Mouse (Mus musculus): ENCODE measurements at regions not wholly inside any gene's neighbourhood (a gene's known extent, or its start where the extent isn't known, plus 50 kb on each side); places are given as distances from the start of the nearest gene placed in this dataset.
A peak's percentile ranks its signal among the peaks of the same experiment; 100 is the strongest.

DNA sequence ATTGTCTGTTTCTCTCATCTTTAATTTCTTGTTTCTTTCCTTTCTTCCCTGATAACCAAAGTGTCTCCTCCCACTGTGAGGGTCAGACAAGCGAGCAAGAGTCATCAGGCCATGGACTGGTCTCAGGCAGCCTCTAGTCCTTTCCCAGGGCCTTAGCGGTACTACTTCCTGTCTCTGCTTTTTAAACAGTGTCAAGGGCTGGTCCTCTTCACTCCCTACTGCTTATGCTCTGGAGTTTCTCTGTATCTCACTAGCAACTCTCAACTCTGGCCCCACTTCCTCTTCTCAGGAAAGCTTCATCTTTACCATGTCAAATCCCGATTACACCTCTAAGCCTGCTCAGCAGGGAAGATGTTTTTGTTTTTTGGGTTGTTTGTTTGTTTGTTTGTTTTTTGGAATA, 124.1 kb downstream of the Pten start:
- no peak for DNase-seq (ENCODE audit: low read depth in 2 of 2, low spot score in 2 of 2)

DNA sequence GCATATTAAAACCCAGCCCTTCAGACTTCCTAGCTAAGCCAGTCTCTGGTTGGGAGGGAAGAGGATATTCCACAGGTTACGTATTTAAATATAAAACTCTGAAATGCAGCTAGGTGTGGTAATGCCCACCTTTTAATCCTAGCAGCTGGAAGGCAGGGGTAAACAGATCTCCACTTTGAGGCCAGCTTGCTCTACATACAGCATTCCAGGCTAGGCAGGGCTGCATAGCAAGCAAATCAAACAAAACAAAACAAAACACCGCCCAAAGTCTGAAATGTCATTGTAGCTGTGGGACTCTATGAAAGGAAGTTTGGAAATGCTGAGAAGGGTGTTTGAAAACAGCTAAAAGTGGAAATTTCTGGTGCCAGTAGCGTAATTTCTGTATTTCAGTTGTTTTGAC, 127.0 kb downstream of the Pten start:
- DNase-seq (ENCODE audit: low read depth in 2 of 2, low spot score in 2 of 2): no peak

DNA sequence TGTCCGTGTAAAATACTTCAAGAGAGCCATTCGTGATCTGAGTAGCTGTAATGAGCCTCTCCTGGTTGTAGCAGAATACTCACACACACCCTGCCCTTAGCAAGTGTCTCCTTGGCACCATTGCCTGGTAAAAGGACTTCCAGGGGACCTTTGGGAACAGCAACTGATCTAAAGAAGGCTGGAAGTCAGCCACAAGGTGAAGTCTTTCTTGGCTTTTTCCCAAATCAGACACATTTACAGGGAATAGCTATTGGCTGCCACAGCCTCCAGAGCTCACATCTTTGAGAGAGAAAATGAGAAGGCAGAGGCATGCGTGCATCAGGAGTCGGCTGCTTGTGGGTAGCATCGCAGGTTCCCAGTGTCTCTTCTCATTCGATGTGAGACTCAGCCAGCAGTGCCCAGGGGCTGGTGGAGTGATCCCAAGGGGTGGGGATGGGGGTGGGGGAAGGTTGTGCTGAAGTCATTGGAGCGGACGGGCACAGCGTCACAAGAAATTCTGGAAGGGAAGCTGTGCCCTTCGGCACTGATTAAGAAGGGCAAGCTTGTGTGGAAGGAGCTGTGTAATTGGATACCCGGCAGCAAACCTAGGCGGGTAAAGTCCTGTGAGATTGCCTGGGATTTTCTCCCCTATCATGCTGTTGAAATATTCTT, 128.3 kb downstream of the Pten start:
- no peak for DNase-seq (ENCODE audit: low read depth in 2 of 2, low spot score in 2 of 2)

DNA sequence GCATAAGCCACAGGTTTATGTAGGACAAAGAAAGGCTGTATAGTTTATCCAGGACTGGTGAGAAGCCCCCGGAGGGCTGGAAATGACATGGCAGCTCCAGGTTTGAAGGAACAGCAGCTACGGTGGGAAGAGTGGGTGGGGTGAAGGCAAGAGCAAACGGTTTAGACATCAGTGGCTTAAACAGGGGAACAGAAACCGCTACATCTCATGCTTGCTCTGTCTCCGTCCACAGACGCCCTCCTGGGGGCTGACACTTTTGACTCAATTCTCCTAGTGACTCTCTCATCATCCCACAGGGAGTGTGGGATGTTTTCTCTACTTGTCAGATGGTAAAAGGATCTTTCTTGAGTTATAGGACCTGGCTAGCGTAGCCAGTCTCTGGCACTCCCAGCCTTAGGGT, 129.9 kb downstream of the Pten start:
- no peak for DNase-seq (ENCODE audit: low read depth in 2 of 2, low spot score in 2 of 2)

DNA sequence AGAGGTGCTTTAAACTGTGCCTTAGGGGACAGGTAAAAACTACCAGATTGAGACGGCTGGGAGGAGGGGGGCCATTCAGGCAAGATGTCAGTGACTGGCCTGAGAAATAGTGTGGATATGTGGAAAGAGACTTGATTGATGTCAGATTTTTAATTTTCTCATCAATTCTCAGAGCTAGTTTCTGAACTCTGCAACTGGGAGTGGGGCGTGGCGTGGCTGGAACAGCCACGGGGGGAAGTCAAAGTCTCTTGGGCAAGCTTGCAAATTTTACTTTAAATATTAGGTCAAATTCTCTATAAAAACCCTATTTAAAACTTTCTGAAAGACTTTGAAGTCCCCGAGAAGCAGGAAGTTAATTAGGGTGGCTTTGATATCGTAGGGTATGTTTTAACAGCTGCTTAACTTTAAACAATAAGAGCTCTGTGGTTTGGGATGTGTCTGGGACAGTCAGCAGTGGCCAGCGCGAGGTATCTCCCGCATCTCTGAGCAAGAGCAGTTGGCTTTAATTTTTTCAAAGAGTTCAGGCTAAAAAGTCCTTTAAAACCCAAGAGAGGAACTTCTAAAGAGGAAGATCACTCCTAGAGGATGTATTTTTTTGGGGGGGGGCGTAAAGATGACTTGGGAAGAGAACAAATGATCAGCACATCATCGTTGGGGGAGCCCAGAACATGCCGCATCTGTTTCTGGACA, 131.5 kb downstream of the Pten start:
- DNase-seq (ENCODE audit: low read depth in 2 of 2, low spot score in 2 of 2): no peak

DNA sequence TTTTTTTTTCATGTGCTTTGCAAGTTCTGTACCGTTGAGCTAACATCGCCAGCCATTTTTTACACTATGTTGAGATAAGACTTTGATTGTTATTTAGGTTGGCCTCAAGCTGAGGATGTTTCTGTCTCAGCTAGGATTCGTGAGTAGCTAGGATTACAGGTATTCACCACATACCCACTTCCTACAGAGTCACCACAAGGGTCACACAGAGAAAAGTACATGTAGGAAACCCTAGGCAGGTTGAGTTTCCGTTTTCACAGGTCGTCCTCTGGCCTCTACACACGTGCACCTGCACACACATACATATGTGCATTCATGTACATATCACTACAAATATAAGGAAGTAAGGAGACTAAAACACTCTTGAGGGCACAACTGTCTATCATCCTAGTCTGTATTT, 133.5 kb downstream of the Pten start:
- no peak for DNase-seq (ENCODE audit: low read depth in 2 of 2, low spot score in 2 of 2)

DNA sequence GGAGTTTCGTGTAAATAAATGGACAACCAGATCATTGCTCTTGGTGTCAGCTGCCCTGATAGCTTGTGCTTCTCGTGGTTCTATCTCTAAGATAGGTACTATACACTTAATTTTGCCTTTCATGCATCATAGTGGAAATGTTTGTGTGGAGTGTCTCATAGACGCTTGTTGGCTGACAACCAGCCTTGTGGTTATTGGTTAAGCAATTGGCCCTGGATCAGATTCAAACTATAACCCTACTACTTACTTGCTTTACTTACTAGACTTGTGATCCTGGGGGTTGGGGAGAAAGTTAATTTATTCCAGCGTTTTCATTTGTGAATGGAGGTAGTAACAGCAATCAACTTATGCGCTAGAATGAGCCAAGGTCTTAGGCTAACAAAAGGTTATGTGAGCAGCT, 135.2 kb downstream of the Pten start:
- no peak for DNase-seq (ENCODE audit: low read depth in 2 of 2, low spot score in 2 of 2)

DNA sequence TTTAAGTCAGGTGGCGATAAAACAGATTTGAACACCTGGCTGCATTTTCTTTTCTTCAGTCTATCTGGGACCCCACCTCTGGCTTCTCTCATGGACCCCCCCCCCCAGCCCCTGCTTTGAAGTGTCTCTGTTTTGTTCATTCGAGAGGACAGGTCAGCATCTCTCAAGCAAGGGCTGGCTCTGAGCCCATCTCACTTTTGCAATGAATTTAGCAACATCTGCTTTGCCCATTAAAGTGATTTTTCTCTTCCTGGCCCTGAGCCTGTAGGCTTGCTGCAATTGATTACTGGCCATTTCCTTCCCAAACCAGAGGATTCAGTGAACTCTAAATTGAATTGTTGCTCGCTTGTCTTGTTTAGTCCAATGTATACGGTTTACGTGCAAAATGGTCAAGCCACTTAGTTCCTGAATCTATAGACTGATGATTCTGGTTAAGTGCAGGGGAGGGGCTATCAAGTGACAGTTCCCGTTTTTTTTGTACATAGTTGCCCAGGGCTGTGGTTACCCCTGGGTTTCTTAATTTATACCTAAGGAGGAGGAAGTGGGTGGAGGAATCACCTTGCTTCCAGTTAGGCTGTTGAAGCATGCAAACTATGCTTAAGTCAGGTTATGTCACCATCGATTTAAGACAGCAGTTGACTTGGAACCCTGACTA, 146.3 kb downstream of the Pten start:
- DNase-seq (ENCODE audit: low read depth in 2 of 2, low spot score in 2 of 2): no peak

DNA sequence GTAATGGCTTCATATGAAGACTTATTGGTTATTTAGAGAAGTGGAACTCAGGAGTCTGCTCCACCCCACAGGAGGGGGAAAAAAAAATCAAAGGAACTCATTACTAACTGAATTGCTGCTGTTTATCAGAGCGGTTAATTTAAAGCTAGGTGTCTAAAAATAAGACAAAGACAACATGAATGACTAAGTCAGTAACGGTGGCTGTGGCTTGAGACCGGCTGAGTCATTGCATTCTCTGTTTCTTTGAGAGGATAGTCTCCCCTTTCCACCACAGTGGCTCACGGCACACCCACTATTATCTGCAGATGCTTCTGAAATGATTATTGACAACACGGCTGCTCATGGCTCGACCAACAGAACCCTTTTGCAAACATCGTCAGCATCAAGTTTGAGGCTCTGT, 147.2 kb downstream of the Pten start:
- peak in 1 of 2 experiments; percentile 1 for DNase-seq (ENCODE audit: low read depth in 2 of 2, low spot score in 2 of 2)

DNA sequence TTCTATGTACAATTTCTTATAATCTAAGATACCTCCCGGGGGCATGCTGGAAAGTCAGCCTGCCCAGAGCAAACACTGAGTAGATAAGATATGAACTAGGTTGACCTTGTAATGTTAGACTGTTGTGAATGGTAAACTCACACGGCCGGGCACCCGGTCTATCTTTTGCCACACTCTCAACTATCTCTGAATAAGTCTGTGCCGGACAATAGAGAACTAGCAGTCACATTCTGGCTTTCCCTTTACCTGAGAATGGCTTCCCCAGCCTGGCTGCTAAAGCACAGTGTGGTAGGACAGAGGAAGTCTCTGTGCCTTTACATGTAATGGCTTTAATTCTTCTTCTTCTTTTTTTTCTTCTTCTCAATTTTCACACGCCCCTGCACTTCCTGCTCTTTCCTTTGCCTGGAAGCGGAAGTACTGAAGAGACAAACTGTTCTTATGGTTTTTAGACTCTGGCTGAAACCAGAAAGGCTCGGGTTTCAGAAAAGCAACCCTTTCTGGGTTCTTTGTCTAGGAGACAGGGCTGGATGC, 148.7 kb downstream of the Pten start:
- DNase-seq (ENCODE audit: low read depth in 2 of 2, low spot score in 2 of 2): peak in 1 of 2 experiments; percentile 24

DNA sequence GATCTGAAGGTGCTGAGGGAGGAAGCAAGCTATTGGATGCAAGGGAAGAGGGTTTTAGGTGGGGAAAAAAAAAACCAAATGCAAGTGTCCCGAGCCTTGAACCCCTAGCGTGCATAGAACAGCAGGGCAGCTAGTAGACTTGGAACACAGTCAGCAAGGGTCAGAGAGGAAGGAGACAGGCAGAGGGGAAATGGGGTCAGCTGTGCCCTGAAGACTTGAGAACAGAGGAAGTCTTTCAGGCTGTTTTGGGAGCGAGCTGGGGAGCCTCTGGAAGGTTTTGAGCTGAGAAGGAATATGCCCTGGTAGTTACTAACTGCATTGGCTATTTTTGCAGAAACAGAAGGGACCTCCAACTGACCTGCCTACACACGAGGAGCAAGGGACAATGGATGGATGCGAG, 149.5 kb downstream of the Pten start:
- DNase-seq (ENCODE audit: low read depth in 2 of 2, low spot score in 2 of 2): no peak

DNA sequence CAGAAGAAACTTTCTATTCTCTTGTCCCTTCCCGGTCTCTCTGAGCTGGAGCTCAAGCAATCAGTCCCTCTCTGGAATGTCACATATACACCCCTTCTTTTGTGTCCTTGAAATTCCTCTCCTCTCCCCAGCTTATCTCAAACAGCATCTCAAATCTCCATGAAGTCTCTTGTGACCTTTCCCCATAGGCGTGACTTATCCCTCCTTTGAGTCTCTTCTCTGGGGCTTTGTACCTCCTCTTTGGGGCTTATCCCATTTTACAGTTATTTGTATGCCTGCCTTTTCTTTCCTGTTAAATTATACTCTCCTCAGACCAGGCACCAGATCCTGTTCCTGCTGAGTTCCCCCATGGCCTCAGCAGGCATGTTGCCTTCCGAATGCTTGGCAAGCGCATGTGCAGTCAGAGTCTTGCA, 152.8 kb downstream of the Pten start:
- no peak for DNase-seq (ENCODE audit: low read depth in 2 of 2, low spot score in 2 of 2)

DNA sequence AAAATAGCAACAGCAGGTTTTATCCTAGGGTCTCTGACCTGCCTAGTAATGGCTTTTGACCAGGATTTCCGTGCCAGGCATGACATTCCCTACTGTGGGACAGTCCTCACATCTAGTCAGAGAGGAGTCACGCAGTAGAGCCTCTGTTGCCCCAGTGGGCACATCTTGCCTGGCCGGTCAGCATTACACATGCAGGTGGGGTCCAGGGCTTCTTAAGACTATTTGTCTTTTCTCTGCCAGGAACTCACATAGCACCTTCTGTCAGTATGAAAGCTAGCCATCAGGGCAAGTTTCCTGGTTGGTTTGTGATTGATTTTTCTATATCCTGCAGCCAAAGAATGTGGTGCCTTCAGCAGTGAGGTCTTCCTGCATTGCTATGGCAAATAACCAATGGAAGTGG, 155.0 kb downstream of the Pten start:
- DNase-seq (ENCODE audit: low read depth in 2 of 2, low spot score in 2 of 2): no peak

DNA sequence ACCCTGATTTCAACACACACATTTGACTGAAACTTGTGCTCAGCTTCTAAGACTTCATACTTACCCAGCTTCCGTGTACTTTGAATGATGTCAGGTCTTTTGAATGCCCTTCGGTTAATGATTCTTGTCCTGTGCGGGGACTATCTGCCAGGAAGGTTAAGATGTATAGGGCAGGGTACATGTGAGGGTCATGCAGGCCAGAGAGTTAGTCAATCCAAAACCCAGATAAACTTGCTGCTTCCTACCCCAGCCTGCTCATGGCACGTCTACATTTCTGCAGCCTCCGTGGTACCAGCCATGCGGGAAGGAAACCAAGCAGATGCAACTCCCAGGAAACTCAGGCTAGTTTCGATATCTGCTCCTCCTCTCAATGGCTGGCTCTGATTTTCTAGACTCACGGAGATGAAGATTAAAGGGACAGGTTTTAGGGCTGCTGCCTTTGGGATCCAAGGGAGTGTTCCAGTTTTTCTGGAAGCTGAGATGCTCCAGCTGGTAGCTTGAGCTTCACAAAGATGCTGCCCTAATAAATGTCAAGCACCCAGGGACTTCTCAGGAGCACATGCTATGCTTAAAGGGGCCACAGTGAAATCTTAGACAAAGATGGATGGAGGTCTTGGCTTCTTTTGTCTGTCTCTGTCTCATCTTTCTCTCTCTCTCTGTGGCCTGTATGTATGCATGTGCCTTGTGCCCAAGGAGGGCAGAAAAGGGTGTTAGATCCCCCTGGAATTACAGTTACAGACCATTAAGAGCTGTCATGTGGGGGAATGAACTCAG, 159.4 kb downstream of the Pten start:
- no peak for DNase-seq (ENCODE audit: low read depth in 2 of 2, low spot score in 2 of 2)

DNA sequence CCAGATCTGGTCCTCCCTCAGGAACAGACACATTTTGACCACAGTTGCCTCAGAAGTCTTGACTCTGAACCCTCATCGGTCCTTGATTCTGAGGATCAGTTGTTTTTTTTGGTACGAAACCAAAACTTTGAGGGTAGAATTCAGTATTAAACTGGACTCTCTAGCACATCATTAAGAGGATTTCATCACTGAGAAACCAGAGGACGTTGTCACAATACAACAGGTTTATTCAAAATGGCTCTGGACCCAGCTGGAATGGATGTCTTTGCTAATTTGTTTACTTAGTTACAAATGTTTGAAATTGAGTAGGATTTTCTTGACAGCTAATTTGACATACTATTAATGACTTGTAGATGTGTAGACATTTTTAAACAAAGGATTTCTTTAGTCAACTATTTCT, 163.7 kb downstream of the Pten start:
- no peak for DNase-seq (ENCODE audit: low read depth in 2 of 2, low spot score in 2 of 2)

DNA sequence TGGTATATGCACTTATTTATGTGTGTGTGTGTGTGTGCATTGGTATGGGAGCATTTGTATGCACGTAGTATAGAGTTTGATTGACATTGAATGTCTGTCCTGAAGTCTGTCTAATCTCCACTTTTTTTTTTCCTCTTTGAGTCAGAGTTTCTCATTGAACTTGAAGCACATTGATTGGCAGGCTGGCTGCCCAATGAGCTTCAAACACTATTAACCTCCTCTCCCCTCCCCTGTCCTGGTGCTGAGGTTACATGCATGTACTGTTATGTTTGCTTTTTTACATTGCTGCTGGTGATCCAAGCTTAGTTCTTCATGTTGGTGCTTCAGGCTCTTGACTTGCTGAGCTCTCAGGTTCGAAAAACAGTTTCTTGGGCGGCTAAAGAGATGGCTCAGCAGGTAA, 166.6 kb downstream of the Pten start:
- no peak for DNase-seq (ENCODE audit: low read depth in 2 of 2, low spot score in 2 of 2)

DNA sequence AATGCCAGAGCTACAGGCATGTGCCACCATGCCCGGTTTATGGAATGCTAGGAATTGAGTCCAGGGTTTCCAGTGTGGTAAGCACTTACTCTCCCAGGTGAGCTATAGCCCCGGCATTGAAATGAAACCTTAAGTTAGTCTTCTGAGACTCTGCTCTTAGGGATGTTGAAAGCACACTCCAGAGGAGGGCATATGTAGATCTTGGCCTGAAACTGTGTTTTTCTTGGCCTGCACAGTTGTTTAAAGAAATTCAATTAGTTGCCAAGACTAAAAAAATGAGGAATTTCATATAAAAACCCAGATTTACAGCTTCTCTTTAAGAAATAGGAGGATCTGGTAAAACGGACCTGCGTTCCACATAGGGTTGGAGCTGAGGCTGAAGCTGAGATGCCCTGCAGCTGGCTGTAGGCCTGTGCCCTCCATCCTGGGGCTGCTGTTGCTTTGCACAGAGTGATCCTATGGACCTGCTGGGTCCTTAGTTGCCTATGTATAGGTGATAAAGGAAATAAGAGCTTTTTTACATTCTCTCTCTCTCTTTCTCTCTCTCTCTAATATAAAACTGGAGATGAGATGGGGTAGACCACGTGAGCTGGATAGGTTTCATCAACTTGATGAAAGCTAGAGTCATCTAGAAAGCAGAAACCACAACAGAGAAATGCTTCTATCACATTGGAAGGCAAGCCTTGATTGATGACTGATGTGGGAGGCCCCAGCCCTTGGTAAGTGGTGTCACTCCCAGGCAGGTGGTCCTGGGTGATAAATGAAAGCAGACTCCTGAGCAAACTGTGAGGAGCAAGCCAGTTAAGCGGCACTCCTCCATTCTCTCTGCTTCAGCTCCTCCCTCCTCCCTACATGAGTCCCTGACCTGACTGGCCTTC, 168.6 kb downstream of the Pten start:
- DNase-seq (ENCODE audit: low read depth in 2 of 2, low spot score in 2 of 2): peak; percentile 3 to 32

DNA sequence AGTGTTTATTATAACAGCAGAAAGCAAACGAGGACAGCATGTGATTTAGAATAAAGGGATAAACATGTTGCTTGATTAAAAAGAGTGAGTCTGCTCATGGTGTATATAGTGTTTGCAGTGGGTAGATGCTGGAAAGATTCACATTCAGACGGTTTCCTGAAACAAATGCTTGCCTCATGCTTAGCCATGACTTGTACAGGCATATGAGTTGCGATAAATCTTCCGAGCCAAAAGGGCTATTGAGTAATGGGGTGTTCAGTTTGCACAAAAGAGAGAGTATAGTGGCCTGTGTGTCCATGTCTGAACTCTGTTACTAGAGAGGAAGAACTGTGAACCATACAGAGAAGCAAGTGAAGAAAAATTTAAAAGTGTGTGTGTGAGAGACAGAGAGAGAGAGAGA, 169.3 kb downstream of the Pten start:
- DNase-seq (ENCODE audit: low read depth in 2 of 2, low spot score in 2 of 2): no peak

DNA sequence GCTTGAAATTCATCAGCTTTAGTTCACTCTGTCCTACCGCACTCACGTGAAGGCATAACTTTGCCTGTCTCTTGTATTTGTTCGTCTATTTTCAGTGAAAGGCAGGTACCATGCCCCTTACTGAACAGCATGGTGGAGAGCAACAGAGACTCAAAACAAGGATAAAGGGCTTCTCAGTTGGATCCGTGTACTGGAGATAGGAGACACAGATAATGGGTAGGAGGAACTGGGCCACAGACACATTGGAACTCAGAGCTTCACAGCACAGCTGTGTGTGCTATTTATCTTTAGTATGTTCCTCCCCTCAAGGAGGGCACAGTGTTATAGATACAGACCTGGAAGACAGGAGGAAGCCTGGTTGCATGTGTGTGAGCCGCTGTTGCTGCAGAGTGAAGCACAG, 176.4 kb downstream of the Pten start:
- DNase-seq (ENCODE audit: low read depth in 2 of 2, low spot score in 2 of 2): no peak

DNA sequence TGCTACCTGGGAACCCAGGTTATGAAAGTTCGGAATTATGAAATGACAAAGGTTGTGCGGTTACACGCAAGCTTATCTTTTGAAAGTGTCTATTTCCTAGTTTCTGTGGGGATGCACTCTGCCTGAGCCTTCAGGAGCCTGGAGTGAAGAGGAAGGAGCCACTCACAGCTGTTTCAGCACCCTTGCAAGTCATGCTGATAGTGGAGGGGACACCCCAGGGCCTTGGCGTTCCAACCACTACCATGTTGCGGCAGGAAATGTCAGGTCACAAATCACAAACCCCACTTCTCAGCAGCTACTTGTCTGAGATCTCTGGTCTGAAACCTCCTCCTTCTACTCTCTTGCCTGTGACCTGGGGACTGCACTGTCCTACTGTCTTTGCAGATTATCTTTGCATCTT, 178.3 kb downstream of the Pten start:
- DNase-seq (ENCODE audit: low read depth in 2 of 2, low spot score in 2 of 2): no peak

DNA sequence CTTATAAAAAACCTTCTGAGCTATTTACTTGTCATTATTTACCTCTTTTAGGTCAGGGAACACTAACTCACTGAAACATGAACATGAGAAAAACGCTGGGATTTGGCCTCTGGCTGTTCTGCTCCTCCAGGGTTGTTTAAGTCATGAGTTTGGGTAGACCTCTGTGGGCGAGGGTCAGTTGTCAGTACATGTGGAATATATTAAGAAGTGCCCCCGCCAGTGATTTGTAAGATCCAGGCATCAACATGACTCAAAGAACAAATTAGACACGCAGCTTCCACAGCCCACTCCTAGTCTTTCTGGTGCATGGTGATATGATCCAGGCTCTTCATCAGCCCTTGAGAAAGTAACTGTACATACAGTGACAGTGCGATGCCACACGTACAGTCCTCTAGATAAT, 180.3 kb downstream of the Pten start:
- DNase-seq (ENCODE audit: low read depth in 2 of 2, low spot score in 2 of 2): no peak

Measured in CD8-positive naive resting alpha-beta T cell, adult 2 months (primary cell).